Mouse (Mus musculus) G1E (cell line): Measurements from ENCODE around the gene Ift52. TPM values are rescaled to one million over a fixed set of nuclear protein-coding genes. Genes with fewer than 3 reads are reported as not detected.

Experiments used
- ATAC-seq: 2 replicates; pipeline ENCODE4 v1.8.0; 2016; ENCODE audit warnings: mild to moderate bottlenecking; ENCODE audit not compliant: insufficient number of reproducible peaks, poor library complexity, low FRiP score, severe bottlenecking; ENCODE audit errors: extremely low read depth
- DNase-seq: peaks from one replicate; pipeline ENCODE4 v3.0.0; 2012; ENCODE audit warnings: low spot score
- H3K27me3 ChIP-seq: 2 replicates; pipeline ENCODE4 v1.6.1; 2012; ENCODE audit warnings: mild to moderate bottlenecking, low read length, inconsistent platforms; ENCODE audit not compliant: insufficient read depth
- H3K36me3 ChIP-seq: replicated peaks from 2 replicates; pipeline ENCODE3; 2012; ENCODE audit warnings: mild to moderate bottlenecking, inconsistent platforms
- H3K4me1 ChIP-seq: 2 replicates; pipeline ENCODE4 v1.6.1; 2012; ENCODE audit warnings: low read depth, low read length, inconsistent platforms, mixed read lengths; ENCODE audit not compliant: insufficient read depth
- H3K4me3 ChIP-seq: 2 replicates; pipeline ENCODE4 v1.5.1; 2012; ENCODE audit warnings: low read depth, mild to moderate bottlenecking, inconsistent platforms, low read length, moderate library complexity, mixed read lengths
- H3K9me3 ChIP-seq: replicated peaks from 2 replicates; pipeline ENCODE4 v1.6.1; 2012; ENCODE audit warnings: inconsistent platforms
- CTCF ChIP-seq: IDR thresholded peaks from 2 replicates; pipeline ENCODE4 v1.5.1; 2012; ENCODE audit warnings: low read depth, low read length, inconsistent platforms, mixed read lengths
- GATA1 ChIP-seq: IDR thresholded peaks from 2 replicates; pipeline ENCODE4 v1.6.1; 2012; ENCODE audit warnings: borderline replicate concordance, low read length, inconsistent platforms, mixed read lengths
- GATA2 ChIP-seq: IDR thresholded peaks from 2 replicates; pipeline ENCODE4 v1.6.1; 2012; ENCODE audit warnings: low read depth, low read length, inconsistent platforms, borderline replicate concordance
- POLR2AphosphoS5 ChIP-seq: IDR thresholded peaks from 2 replicates; pipeline ENCODE4 v1.6.1; 2012; ENCODE audit warnings: low read depth, low read length, inconsistent platforms; ENCODE audit not compliant: insufficient replicate concordance
- TAL1 ChIP-seq: conservative IDR thresholded peaks from 2 replicates; pipeline ENCODE4 v1.6.1; 2012; ENCODE audit warnings: low read depth, low read length, inconsistent platforms, mixed read lengths
- polyA plus RNA-seq: library from polyadenylated mRNA; stranded (reverse); fragments of >175 nt; gene quantifications from 2 replicates; pipeline ENCODE4 v1.2.3, GENCODE M21; 2012
- total RNA-seq, 2 experiments: library from RNA; stranded (forward) in 1 of 2; stranded (reverse) in 1 of 2; fragments of 200-1000 nt in 1 of 2; fragments of >200 nt in 1 of 2; fragmentation: Nextera tagmentation in 1 of 2; gene quantifications; 2 replicates each; pipeline ENCODE4 v1.2.3; 2014 to 2017

Gene Ift52
- total and polyA plus RNA-seq, 3 experiments = 6.4 to 40.9 (median 27.8) TPM

- H3K9me3 ChIP-seq = no peaks in the 10 kb centered on the region
- no peaks in the 10 kb centered on the region for H3K27me3 ChIP-seq
- peaks cover 3% of the 10 kb centered on the region for H3K4me1 ChIP-seq
- no peak overlapping the region for H3K4me3 ChIP-seq
- DNase-seq (no peak), ATAC-seq (no peak)
- peaks cover 97% of the 10 kb centered on the region for H3K36me3 ChIP-seq
- no peak for TF ChIP-seq CTCF
- TF ChIP-seq GATA1 = no peak
- TF ChIP-seq TAL1 = no peak
- no peak for TF ChIP-seq GATA2
- TF ChIP-seq POLR2AphosphoS5 = no peak
Observed at GRCm38 (mm10) chr2:163075234-163075633, 58.1 kb downstream of the Ift52 start.

- no peak for ATAC-seq
Observed at GRCm38 (mm10) chr2:163079041-163079440, 61.9 kb downstream of the Ift52 start.

DNA sequence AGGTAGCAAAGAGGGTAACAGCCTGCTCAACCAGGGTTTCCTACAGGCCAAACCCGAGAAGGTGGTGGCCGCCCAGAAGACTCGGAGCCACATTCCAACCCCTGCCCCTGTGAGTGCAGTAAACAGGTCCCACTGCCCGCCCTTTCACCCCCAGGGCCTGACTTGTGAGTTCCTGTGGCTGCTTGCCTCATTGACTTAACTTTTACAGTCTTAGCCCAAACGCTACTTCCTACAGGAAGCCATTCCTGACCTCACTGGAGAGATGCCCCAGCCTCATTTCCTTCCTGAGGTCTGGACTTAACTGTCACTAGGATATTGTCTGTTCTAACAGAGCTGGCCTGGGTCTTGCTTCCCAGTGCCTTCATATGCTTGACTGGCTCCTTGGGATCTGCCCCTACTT, 65.4 kb downstream of the Ift52 start:
- TF ChIP-seq POLR2AphosphoS5 = no peak
- no peak for TF ChIP-seq CTCF
- no peak for TF ChIP-seq GATA1
- TF ChIP-seq GATA2 = no peak
- ATAC-seq = no peak
- peaks cover 68% of the 10 kb centered on the region for H3K36me3 ChIP-seq

More at GRCm38 (mm10) chr2:163079041-163079440, 61.9 kb downstream of the Ift52 start:
- TF ChIP-seq GATA2 (no peak), GATA1 (no peak), CTCF (no peak), POLR2AphosphoS5 (no peak), TAL1 (no peak)
- H3K4me1 ChIP-seq = peaks cover 2% of the 10 kb centered on the region
- H3K9me3 ChIP-seq = no peaks in the 10 kb centered on the region
- H3K27me3 ChIP-seq = no peaks in the 10 kb centered on the region
- H3K4me3 ChIP-seq = no peak overlapping the region
- H3K36me3 ChIP-seq = peaks cover 93% of the 10 kb centered on the region
- DNase-seq = no peak

DNA sequence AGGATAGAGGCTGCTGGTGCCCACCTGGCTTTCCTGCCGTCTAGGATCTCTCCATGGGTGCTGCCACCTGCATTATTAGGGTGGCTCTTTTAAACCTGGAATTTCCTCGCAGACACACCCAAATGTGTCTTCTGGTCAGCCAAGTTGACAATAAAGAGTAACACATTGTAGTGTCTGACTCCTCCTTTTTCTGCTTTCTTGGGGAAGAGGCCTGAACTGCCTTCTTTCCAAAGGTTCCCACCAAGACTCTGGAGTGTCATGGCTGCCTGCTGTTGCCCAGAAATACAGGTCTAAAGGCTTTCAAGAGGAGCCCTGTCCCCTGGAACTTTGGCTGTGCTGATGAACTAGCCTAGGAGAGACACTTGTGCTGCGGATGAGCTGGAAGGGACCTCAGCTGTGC, 67.4 kb downstream of the Ift52 start:
- H3K4me3 ChIP-seq = no peak overlapping the region
- ATAC-seq (no peak), DNase-seq (no peak)
- no peaks in the 10 kb centered on the region for H3K9me3 ChIP-seq
- H3K4me1 ChIP-seq = peaks cover 3% of the 10 kb centered on the region; the same call in 1 of the 2 replicates
- no peaks in the 10 kb centered on the region for H3K27me3 ChIP-seq
- TF ChIP-seq POLR2AphosphoS5 (no peak), GATA2 (no peak), GATA1 (no peak), CTCF (no peak), TAL1 (no peak)
- peaks cover 50% of the 10 kb centered on the region for H3K36me3 ChIP-seq

More for the DNA sequence above, 65.4 kb downstream of the Ift52 start:
- Histone ChIP-seq H3K4me1 (peaks cover 3% of the 10 kb centered on the region; the same call in 1 of the 2 replicates), H3K9me3 (no peaks in the 10 kb centered on the region), H3K4me3 (no peak overlapping the region), H3K27me3 (no peaks in the 10 kb centered on the region)
- no peak for DNase-seq

GRCm38 (mm10) chr2:163085047-163085446, 67.9 kb downstream of the Ift52 start:
- H3K4me3 ChIP-seq = no peak overlapping the region
- peaks cover 3% of the 10 kb centered on the region; the same call in 1 of the 2 replicates for H3K4me1 ChIP-seq
- TF ChIP-seq GATA1 (no peak), CTCF (no peak), POLR2AphosphoS5 (no peak), TAL1 (no peak), GATA2 (no peak)
- peaks cover 45% of the 10 kb centered on the region for H3K36me3 ChIP-seq
- ATAC-seq (no peak), DNase-seq (no peak)
- no peaks in the 10 kb centered on the region for H3K27me3 ChIP-seq
- no peaks in the 10 kb centered on the region for H3K9me3 ChIP-seq

GRCm38 (mm10) chr2:163086561-163086960, 69.4 kb downstream of the Ift52 start:
- no peaks in the 10 kb centered on the region for H3K9me3 ChIP-seq
- H3K36me3 ChIP-seq = peaks cover 32% of the 10 kb centered on the region
- TF ChIP-seq POLR2AphosphoS5 (no peak), TAL1 (no peak), CTCF (no peak), GATA1 (no peak), GATA2 (no peak)
- ATAC-seq (no peak), DNase-seq (no peak)
- no peaks in the 10 kb centered on the region for H3K27me3 ChIP-seq
- H3K4me1 ChIP-seq = peaks cover 3% of the 10 kb centered on the region; the same call in 1 of the 2 replicates
- no peak overlapping the region for H3K4me3 ChIP-seq

GRCm38 (mm10) chr2:163087728-163088127, 70.6 kb downstream of the Ift52 start, which contains the start of gene Gtsf1l:
TSS of gene Gtsf1l (minus strand) at chr2:163087855.
- no peak within 1 kb of the TSS for H3K4me3 ChIP-seq
- DNase-seq (no peak), ATAC-seq (no peak)
- no peaks in the 10 kb centered on the region for H3K27me3 ChIP-seq
- no peaks in the 10 kb centered on the region for H3K9me3 ChIP-seq
- peaks cover 3% of the 10 kb centered on the region; the same call in 1 of the 2 replicates for H3K4me1 ChIP-seq
- no peak for TF ChIP-seq GATA1
- TF ChIP-seq GATA2 = no peak
- TF ChIP-seq POLR2AphosphoS5 = no peak
- TF ChIP-seq CTCF = no peak
- TF ChIP-seq TAL1 = no peak
- peaks cover 20% of the 10 kb centered on the region for H3K36me3 ChIP-seq
